Mouse (Mus musculus) macrophage (primary cell): ENCODE data around the gene Sat2. TPM values are rescaled to one million over a fixed set of nuclear protein-coding genes. Genes with fewer than 3 reads are reported as not detected.

Experiments
- H3K27ac ChIP-seq: fragments of 350-480 bp; formaldehyde crosslinking; 2 replicates; pipeline ENCODE4 v1.9.0; 2021
- H3K36me3 ChIP-seq: fragments of 350-480 bp; formaldehyde crosslinking; 2 replicates; pipeline ENCODE4 v1.9.0; 2021; ENCODE audit errors: inconsistent target
- H3K4me3 ChIP-seq: fragments of 350-480 bp; formaldehyde crosslinking; 2 replicates; pipeline ENCODE4 v1.9.0; 2021; ENCODE audit errors: inconsistent target
- H3K79me2 ChIP-seq: fragments of 350-480 bp; formaldehyde crosslinking; 2 replicates; pipeline ENCODE4 v1.9.0; 2021; ENCODE audit errors: inconsistent target
- WGBS: methylation state at CpG from one replicate; pipeline ENCODE4 v1.1.7; 2026; ENCODE audit warnings: inconsistent platforms; ENCODE audit not compliant: missing documents; 5-methylcytosine and 5-hydroxymethylcytosine counted together
- polyA plus RNA-seq: library from polyadenylated mRNA; stranded (reverse); fragments of 250-400 nt; gene quantifications from 3 replicates; pipeline ENCODE4 v1.2.4, GENCODE M21; 2018; ENCODE audit warnings: inconsistent platforms

Gene Sat2
- polyA plus RNA-seq, 1 experiment from 2014 or later = 2.2 TPM

DNA sequence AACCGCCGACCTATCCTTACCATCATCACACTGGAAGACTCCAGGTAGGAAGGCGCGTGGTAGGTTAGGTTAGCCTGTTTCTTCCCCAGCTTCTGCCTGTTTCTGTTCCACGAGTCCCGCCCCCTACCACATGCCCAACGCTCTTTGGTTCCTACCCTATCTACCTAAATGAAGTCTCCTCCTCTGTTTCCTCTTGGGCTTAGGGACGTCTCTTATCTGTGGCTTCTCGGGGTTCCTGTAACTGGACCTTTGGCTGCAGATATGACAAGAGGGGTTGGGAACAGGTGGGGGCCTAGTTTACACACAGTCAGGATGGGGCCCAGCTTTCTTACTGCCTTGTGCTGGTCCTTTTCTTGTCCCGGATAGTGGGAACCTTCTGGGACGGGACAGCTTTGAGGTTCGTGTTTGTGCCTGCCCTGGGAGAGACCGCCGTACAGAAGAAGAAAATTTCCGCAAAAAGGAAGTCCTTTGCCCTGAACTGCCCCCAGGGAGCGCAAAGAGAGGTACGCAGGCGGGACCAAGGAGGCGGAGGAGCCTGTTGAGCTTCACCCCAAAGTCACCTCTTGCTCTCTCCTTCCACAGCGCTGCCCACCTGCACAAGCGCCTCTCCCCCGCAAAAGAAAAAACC lies 32.5 kb upstream of the Sat2 start:
- no peak overlapping the region for H3K27ac ChIP-seq
- H3K79me2 ChIP-seq = peaks cover 23% of the 10 kb centered on the region
- no peak overlapping the region for H3K4me3 ChIP-seq
- peaks cover 53% of the 10 kb centered on the region for H3K36me3 ChIP-seq
- 91% methylated on average over 22 of the region's 22 CpGs for WGBS

DNA sequence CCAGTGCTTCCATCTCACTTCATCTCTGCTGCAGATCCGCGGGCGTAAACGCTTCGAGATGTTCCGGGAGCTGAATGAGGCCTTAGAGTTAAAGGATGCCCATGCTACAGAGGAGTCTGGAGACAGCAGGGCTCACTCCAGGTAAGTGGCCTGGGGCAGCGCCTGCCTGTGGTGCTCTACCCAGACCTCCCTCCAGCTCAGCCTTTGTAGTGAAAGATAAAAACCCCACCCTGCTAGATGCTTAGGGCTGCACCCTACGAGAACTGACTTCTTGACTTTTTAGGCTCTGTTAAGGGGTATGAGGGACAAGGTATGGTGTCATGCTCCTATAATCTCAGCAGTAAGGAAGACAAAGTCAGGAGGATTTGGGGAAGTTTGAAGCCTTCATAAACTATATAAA lies 31.2 kb upstream of the Sat2 start:
- 100% methylated on average over 5 of the region's 8 CpGs for WGBS
- Histone ChIP-seq H3K4me3 (no peak overlapping the region), H3K36me3 (peaks cover 53% of the 10 kb centered on the region), H3K27ac (no peak overlapping the region), H3K79me2 (peaks cover 10% of the 10 kb centered on the region)

DNA sequence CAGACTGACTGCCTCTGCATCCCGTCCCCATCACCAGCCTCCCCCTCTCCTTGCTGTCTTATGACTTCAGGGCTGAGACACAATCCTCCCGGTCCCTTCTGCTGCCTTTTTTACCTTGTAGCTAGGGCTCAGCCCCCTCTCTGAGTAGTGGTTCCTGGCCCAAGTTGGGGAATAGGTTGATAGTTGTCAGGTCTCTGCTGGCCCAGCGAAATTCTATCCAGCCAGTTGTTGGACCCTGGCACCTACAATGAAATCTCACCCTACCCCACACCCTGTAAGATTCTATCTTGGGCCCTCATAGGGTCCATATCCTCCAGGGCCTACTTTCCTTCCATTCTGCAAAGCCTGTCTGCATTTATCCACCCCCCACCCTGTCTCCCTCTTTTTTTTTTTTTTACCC lies 30.4 kb upstream of the Sat2 start:
- Histone ChIP-seq H3K27ac (no peak overlapping the region), H3K36me3 (peaks cover 53% of the 10 kb centered on the region), H3K4me3 (no peak overlapping the region), H3K79me2 (peaks cover 3% of the 10 kb centered on the region)
- 100% methylated on average over 3 of the region's 3 CpGs for WGBS

DNA sequence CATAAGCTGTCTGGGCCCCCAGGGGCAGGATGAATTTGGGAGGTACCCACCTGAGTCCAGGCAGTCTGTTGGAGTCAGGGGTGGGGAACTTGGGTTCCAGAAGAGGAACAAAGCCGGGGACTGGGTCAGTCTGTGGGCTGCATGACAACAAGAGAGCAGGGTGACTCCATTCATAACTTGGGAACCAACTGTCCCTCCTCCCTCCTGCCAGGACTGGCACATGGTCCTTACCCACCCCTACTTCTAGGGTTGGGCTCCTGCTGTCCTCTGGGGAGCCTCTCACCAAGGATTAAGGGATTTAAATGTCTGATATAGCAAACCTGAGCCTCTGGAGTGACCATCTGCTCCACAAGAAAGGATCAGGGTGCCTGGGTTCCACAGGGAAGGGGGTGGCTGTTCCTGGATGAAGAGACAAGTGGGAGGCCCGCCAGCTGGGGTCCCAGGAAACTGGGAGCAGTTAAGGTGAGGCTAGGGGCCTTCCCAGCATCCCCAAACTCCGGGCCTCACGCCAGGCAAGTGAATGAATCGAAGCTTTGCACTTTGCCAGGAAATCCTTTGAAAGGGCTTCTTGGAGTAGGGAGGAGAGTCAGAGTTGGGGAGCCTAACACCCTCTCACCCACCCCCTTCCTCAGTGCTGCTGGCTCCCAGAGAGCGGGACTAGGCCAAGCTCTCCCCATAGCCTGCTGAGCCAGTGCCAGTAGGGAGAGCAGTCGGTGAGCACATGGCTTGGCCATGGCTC lies 29.8 kb upstream of the Sat2 start:
- Histone ChIP-seq H3K79me2 (no peaks in the 10 kb centered on the region), H3K36me3 (peaks cover 52% of the 10 kb centered on the region), H3K4me3 (no peak overlapping the region), H3K27ac (no peak overlapping the region)
- WGBS = 85% methylated on average over 7 of the region's 7 CpGs

DNA sequence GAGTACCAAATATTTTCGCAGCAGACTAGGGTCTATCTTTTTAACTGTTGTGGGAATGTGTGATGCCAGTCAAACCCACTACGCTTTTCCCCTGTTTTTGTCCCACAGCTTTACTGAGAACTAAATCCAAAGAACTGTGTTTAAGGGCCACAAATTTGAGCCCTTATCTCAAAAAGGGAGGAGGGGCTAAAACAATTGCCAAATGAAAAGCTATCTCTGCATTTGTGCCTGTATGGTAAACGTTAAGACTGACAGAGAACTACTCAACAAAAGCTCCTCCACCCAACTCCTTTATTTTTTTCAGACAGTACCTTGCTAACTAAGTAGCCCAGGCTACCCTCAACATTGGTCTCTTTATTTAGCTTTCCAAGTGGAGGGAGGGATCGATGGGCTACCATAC lies 29.0 kb upstream of the Sat2 start:
- Histone ChIP-seq H3K27ac (no peak overlapping the region), H3K4me3 (no peak overlapping the region), H3K79me2 (no peaks in the 10 kb centered on the region), H3K36me3 (peaks cover 45% of the 10 kb centered on the region)
- WGBS = 83% methylated on average over 4 of the region's 4 CpGs

DNA sequence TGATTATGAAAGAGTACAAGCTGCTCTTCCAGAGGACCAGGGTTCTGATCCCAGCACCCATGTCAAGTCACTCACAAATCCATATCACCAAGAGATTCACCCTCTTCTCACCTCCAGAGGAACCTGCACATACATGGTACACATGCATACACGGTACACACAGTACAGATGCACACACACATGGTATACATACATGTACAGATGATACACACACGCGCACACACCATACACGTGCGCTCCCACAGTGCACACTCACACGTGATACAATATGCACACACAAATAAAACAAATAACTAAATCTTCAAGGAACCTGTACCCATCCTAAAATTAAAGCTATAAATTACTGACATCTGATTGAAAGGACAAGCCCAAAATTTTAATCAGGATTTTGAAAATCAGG lies 27.0 kb upstream of the Sat2 start:
- Histone ChIP-seq H3K27ac (no peak overlapping the region), H3K79me2 (no peaks in the 10 kb centered on the region), H3K4me3 (no peak overlapping the region), H3K36me3 (peaks cover 24% of the 10 kb centered on the region)
- 97% methylated on average over 6 of the region's 6 CpGs for WGBS

DNA sequence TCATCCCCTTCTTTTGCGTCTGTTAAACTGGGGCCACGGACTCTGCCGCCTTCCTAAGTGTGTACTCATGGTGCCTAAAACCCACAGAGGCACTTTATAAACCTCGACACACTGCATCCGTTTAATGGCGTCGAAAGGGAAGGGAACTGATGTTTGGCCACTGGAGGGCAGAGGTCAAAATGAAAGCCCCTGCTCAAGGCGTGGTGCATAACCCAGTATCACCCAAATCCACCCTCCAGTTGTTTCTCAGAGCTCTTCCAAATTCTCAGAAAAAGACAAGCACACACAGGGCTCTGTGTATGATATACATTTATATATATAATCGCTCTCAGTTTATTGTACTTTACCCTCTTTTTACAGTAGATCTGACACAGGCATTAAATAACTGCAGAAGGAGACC lies 22.4 kb upstream of the Sat2 start:
- Histone ChIP-seq H3K27ac (no peak overlapping the region), H3K4me3 (no peak overlapping the region), H3K36me3 (no peaks in the 10 kb centered on the region), H3K79me2 (no peaks in the 10 kb centered on the region)
- WGBS = 34% methylated on average over 8 of the region's 9 CpGs

DNA sequence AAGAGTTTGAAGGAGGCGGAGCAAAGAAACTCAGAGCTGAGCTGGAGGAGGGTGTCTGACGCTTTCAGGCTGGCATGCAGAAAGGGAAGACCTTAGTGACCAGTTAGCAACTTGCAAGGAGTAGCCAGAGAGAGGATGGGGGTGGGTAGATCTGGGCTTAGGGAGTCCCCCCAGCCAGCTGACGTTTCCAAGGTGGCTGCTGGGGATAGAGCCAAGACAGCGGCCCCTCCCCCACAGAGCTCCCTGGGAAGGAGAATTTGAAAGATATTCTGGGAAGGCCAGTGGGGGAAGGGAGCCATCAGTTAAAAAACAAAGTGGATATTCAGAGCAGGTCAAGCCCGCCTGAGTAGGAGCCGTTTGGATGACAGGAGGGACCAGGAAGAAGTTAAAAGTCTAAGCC lies 21.7 kb upstream of the Sat2 start:
- H3K36me3 ChIP-seq = no peaks in the 10 kb centered on the region
- 75% methylated on average over 6 of the region's 6 CpGs for WGBS
- H3K4me3 ChIP-seq = no peak overlapping the region
- H3K79me2 ChIP-seq = no peaks in the 10 kb centered on the region
- H3K27ac ChIP-seq = no peak overlapping the region

DNA sequence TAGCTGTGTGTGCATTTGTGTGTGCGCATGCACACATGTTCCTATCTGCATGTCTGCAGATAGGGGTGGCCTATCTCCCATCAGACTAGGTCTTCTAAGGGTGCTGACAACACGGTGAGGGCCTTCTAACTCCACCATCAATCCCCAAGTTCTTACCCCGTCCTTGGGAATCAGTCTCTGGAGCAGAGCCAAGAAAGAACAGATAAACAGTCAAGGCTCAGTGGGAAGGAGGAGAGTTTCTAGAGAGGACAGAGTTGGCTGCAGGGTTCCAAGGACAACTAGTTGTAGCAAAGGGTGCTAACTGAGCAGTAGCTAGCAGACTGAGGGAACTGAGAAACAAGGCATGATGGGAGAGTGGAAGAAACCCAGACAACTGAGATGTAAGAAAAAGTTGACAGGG lies 20.1 kb upstream of the Sat2 start:
- Histone ChIP-seq H3K4me3 (no peak overlapping the region), H3K79me2 (no peaks in the 10 kb centered on the region), H3K36me3 (no peaks in the 10 kb centered on the region), H3K27ac (no peak overlapping the region)
- 85% methylated on average over 3 of the region's 3 CpGs for WGBS

DNA sequence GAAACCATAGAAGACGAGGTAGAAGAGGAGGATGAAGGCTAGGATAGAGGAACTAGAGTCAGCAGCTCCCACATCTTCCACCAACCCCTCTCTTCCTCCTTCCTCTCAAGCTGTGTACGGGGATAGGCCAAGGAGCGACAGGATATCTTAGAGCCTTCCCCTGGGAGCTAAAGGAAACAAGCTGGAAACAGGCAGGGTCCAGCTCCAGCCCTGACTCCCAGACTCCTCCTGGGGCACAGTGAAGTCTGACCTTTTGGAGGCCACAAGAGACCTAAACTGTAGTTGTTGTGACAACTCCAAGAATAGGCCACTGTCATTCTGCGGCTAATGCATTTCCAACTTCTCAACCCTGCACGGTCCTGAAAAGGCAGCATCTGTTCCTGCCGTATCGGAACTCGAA lies 18.3 kb upstream of the Sat2 start:
- 75% methylated on average over 8 of the region's 8 CpGs for WGBS
- Histone ChIP-seq H3K36me3 (no peaks in the 10 kb centered on the region), H3K79me2 (no peaks in the 10 kb centered on the region), H3K27ac (no peak overlapping the region), H3K4me3 (no peak overlapping the region)

DNA sequence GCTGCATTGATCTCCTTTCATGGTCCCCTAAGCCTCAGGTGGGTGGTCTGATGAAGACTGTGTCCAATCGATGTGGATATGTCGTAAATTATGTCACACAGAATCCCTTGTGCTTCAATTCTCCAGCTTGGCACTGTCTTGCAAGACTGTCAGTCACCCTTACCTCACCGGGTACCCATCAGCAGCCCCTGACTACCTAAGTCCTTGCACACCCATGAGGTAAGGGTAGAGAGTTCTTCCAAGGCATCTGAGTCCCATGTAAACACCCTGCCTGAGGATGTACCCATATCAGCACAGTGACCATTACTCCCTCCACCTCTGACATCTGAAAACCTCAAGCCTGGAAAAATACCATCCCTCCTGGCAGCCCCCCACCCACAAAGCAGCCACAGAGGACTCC lies 17.5 kb upstream of the Sat2 start:
- Histone ChIP-seq H3K79me2 (no peaks in the 10 kb centered on the region), H3K4me3 (no peak overlapping the region), H3K27ac (no peak overlapping the region), H3K36me3 (no peaks in the 10 kb centered on the region)
- WGBS = 73% methylated on average over 3 of the region's 3 CpGs

DNA sequence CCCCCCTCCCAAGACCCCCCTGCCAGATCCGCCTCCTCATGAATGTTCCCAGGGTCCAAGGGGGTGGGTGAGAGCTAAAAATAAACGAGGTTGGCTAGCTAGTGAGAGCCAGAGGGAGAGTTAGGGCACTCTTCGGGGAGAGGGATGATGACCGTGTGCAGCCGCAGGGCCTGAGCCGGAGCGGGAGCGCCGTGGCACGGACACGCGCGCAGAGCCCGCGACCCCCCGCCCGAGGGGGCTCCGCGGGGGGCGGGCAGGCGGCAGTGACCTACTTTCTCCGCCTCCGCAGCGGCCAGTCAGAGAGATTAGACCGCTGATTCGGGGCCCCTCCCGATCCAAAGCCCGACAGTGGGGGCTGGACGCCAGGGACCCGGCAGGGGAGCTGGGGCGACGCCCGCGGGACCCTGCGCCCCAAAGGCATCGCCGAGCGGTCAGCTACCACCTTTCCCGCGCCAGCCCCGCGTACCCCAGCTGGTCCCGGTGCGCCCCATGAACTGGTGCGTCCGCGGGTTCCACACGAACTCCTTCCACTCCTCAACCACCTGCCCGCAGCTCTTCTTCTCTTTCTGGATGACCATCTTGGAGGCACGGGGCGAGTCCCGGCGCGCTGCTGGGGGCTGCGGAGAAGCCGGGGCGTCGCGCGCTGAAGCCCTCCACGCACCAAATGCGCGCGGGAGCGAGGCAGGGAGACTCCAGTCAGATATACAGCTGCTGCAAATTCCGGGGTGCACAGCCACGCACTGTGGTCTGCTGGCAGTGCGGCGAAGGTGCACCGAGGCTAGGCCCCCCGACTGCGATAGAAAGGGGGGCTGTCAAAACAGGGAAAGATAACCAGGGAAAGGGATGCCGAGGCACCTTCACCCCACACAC lies 16.8 kb upstream of the Sat2 start:
- Histone ChIP-seq H3K36me3 (no peaks in the 10 kb centered on the region), H3K79me2 (no peaks in the 10 kb centered on the region), H3K4me3 (peak overlapping the region; percentile 35), H3K27ac (no peak overlapping the region)
- WGBS = 3% methylated on average over 71 of the region's 73 CpGs

DNA sequence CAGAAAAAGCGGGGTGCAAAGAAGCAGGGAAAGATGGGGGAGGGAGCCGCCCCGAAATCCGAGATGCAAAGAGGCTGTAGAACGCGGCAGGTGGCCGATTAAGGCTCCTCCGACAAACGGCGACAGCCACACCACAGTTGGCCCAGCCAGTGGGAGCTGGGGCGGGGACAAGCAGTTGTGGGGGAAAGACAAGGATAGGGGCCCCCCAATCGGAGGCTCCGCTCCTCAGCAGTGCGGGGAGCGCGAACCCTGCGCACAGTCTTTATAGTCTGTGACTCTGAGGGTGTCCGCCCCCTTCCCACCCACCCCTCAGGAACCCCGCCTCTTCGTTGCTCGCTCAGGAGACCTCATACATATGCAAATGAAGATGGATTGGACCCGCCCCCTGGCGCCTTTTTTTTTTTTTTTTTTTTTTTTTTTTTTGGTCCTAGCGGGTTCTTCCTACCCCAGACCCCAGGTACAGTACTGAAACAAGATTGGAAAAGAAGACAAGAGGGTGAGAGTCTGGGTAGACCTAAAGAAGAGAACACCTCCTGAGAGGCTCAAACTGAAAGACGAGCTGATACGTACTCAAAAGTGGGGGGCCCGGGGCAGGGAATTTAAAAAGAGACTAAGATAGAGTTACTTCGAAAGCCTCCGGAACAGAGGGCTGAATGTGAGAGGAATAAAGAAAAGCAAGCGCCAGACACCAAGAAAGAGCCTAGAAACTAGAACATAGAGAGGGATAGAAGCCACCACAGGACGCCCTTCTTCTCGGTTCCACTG lies 15.9 kb upstream of the Sat2 start, which contains the start of gene Atp1b2:
Gene Atp1b2, minus strand, starts transcription at position 217 of the 765 bp plus-strand sequence.
- Histone ChIP-seq H3K79me2 (no peaks in the 10 kb centered on the region), H3K36me3 (no peaks in the 10 kb centered on the region), H3K4me3 (peak within 1 kb of the TSS; percentile 35), H3K27ac (no peak within 1 kb of the TSS)
- 2% methylated on average over 31 of the region's 32 CpGs for WGBS

DNA sequence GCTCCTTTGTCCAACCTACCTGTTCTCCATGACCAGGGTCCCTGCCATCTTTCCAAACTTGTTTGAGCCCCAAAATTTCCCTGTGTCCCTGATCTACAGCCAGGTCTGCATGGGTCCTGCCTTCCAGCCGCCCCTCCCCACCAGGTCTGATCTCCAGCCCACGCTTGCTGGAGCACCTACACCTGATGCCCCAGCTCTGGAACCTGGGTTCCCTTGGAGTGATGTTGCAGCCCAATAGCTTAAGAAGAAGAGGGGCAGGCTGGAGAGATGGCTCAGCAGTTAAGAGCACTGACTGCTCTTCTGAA lies 15.4 kb upstream of the Sat2 start:
- Histone ChIP-seq H3K4me3 (peak overlapping the region; percentile 35), H3K27ac (no peak overlapping the region), H3K36me3 (no peaks in the 10 kb centered on the region), H3K79me2 (no peaks in the 10 kb centered on the region)
- WGBS = 77% methylated on average over 2 of the region's 2 CpGs
